Mouse (Mus musculus): ENCODE measurements at regions not wholly inside any gene's neighbourhood (a gene's known extent, or its start where the extent isn't known, plus 50 kb on each side); places are given as distances from the start of the nearest gene placed in this dataset.
"Not testable (repeated sequence)": the region's sequence is repeated elsewhere in the genome, so short reads cannot be mapped to it uniquely, and the experiment has no call there.

GRCm38 (mm10) chr7:138758386-138758785 is 87.5 kb upstream of the Ppp2r2d start:
- no peak for DNase-seq (ENCODE audit: low spot score)

GRCm38 (mm10) chr7:138748442-138748841 is 97.4 kb upstream of the Ppp2r2d start:
- no peak for DNase-seq (ENCODE audit: low spot score)

- DNase-seq (ENCODE audit: low spot score): no peak
Observed at GRCm38 (mm10) chr7:138746616-138747015, 99.3 kb upstream of the Ppp2r2d start.

GRCm38 (mm10) chr7:138742516-138742845 is 103.4 kb upstream of the Ppp2r2d start:
- no peak for DNase-seq (ENCODE audit: low spot score)

GRCm38 (mm10) chr7:138741816-138742515 is 103.9 kb upstream of the Ppp2r2d start:
- no peak for DNase-seq (ENCODE audit: low spot score)

GRCm38 (mm10) chr7:138734254-138734653 is 111.6 kb upstream of the Ppp2r2d start:
- DNase-seq (ENCODE audit: low spot score): no peak

- no peak for DNase-seq (ENCODE audit: low spot score)
Observed at GRCm38 (mm10) chr7:138724829-138725228, 121.0 kb upstream of the Ppp2r2d start.

- no peak for DNase-seq (ENCODE audit: low spot score)
Observed at GRCm38 (mm10) chr7:138719608-138720007, 126.3 kb upstream of the Ppp2r2d start.

GRCm38 (mm10) chr7:138719115-138719514 is 126.8 kb upstream of the Ppp2r2d start:
- no peak for DNase-seq (ENCODE audit: low spot score)

GRCm38 (mm10) chr7:138714731-138715130 is 131.1 kb upstream of the Ppp2r2d start:
- no peak for DNase-seq (ENCODE audit: low spot score)

GRCm38 (mm10) chr7:138708373-138708772 is 137.5 kb upstream of the Ppp2r2d start:
- DNase-seq (ENCODE audit: low spot score): no peak

GRCm38 (mm10) chr7:138699599-138699998 is 146.3 kb upstream of the Ppp2r2d start:
- DNase-seq (ENCODE audit: low spot score): not testable (repeated sequence)

GRCm38 (mm10) chr7:138682161-138682560 is 163.7 kb upstream of the Ppp2r2d start:
- DNase-seq (ENCODE audit: low spot score): no peak

- DNase-seq (ENCODE audit: low spot score): no peak
Observed at GRCm38 (mm10) chr7:138680530-138680929, 165.3 kb upstream of the Ppp2r2d start.

- no peak for DNase-seq (ENCODE audit: low spot score)
Observed at GRCm38 (mm10) chr7:138679575-138679974, 166.3 kb upstream of the Ppp2r2d start.

GRCm38 (mm10) chr7:138672959-138673358 is 172.9 kb upstream of the Ppp2r2d start:
- no peak for DNase-seq (ENCODE audit: low spot score)

- DNase-seq (ENCODE audit: low spot score): no peak
Observed at GRCm38 (mm10) chr7:138668337-138668736, 177.5 kb upstream of the Ppp2r2d start.

- no peak for DNase-seq (ENCODE audit: low spot score)
Observed at GRCm38 (mm10) chr7:138660124-138660523, 185.8 kb upstream of the Ppp2r2d start.

GRCm38 (mm10) chr7:138657521-138657920 is 188.4 kb upstream of the Ppp2r2d start:
- no peak for DNase-seq (ENCODE audit: low spot score)

GRCm38 (mm10) chr7:138657076-138657475 is 188.8 kb upstream of the Ppp2r2d start:
- DNase-seq (ENCODE audit: low spot score): no peak

GRCm38 (mm10) chr7:138655940-138656339 is 189.9 kb upstream of the Ppp2r2d start:
- no peak for DNase-seq (ENCODE audit: low spot score)

- no peak for DNase-seq (ENCODE audit: low spot score)
Observed at GRCm38 (mm10) chr7:138650946-138651345, 194.9 kb upstream of the Ppp2r2d start.

GRCm38 (mm10) chr7:138647636-138648035 is 198.2 kb upstream of the Ppp2r2d start:
- DNase-seq (ENCODE audit: low spot score): no peak

GRCm38 (mm10) chr7:138640492-138641165 is 205.2 kb upstream of the Ppp2r2d start:
- no peak for DNase-seq (ENCODE audit: low spot score)

Data from urinary bladder, adult 2 months (tissue).